Mouse (Mus musculus): ENCODE data around the gene Ush1c. TPM values are rescaled to one million over a fixed set of nuclear protein-coding genes. Genes with fewer than 3 reads are reported as not detected.
"Not testable (repeated sequence)": the region's sequence is repeated elsewhere in the genome, so short reads cannot be mapped to it uniquely, and the experiment has no call there.

Ush1c gene
- total RNA-seq, 2 experiments from 2014 or later = 4.5 to 4.8 TPM

GRCm38 (mm10) chr7:46204775-46205174, 33.5 kb downstream of the Ush1c start:
- DNase-seq = no peak

- DNase-seq = peak in 1 of 2 experiments; percentile 58
Measured at GRCm38 (mm10) chr7:46204046-46204471, 34.2 kb downstream of the Ush1c start.

DNA sequence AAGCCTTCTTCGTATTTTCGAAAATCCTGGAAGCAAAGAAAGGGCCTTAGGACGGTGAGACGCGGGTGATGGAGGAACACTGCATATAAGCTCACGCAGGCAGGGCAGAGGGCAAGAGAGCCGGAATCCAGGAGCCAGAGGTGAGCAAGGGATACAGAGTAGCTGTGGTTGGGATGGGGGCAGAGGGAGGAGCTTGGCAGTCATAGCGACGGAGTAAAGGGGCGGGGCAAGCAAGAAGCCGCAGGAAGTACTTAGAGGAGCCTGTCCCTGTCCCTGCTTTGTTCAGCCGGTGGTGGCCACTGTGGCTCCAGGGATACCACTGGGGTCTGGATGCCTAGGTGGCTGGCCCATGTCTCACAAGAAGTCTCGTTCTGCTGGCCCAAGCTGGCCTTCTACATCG, 36.7 kb downstream of the Ush1c start:
- no peak for DNase-seq

- DNase-seq = no peak
Measured at GRCm38 (mm10) chr7:46200021-46200420, 38.3 kb downstream of the Ush1c start.

DNA sequence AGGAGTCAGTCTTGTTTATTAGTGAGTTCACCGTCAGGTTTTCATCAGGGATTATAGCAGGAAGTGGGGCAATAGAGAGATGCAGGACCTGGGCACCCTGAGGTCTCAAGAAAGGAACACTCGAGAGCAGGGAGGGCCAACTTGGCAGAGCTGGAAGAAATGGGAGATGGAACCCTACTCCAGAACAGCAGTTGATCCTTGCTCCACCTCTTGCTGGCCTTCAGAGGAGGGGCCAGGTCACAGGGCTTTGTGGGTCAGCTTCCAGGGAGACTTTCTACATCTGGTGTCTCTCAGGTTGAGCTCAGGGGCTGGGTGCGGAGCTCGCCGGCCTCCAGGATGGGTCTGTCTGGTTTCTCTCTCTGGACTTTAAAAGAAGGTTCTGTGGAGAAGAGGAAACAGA, 42.9 kb downstream of the Ush1c start:
- DNase-seq = no peak

- DNase-seq = no peak
Measured at GRCm38 (mm10) chr7:46184232-46184631, 54.1 kb downstream of the Ush1c start.

- DNase-seq = peak; percentile 28 to 53
Measured at GRCm38 (mm10) chr7:46181590-46181989, 56.7 kb downstream of the Ush1c start.

GRCm38 (mm10) chr7:46179431-46180275, 58.6 kb downstream of the Ush1c start, which contains the start of gene Abcc8:
Abcc8 (minus strand) TSS chr7:46180033.
- DNase-seq = peak in 1 of 2 experiments; percentile 23

GRCm38 (mm10) chr7:46168980-46169379, 69.3 kb downstream of the Ush1c start:
- not testable (repeated sequence) for DNase-seq

DNA sequence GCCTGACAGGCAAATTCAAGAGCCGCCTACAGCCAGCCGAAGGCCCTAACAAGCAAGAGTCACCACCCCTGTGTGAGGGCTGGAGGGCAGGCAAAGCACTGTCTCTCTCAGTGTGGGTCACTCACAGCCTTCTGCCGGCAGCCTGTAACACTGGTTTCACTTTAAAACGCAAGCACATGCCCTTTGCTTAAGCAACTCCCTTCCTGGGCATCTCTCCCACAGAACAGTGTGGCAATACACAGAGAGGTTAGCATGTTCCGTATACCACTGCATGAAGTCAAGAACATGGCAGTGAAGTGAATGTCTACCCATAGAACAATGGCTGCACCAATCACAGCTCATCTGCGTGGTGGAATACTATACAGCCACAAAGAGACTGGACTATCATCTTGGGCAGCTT, 69.9 kb downstream of the Ush1c start:
- DNase-seq = no peak

DNA sequence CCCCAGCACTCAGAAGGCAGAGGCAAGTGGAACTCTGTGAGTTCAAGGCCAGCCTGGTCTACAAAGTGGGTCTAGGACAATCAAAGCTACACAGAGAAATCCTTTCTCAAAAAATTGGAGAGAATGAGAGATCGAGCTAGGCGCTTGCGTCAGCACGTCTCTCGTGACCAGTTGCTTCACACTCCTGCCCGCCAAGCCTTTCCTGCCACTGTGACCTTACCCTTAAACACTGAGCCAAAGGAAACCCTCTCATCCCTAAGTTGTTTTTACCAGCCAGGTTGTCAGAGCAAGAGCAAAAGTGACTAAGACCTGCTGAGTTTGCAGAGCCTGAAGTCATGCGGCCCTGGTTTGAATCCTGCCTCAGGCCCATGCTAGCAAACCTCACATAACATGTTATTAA, 70.4 kb downstream of the Ush1c start:
- DNase-seq = no peak

DNA sequence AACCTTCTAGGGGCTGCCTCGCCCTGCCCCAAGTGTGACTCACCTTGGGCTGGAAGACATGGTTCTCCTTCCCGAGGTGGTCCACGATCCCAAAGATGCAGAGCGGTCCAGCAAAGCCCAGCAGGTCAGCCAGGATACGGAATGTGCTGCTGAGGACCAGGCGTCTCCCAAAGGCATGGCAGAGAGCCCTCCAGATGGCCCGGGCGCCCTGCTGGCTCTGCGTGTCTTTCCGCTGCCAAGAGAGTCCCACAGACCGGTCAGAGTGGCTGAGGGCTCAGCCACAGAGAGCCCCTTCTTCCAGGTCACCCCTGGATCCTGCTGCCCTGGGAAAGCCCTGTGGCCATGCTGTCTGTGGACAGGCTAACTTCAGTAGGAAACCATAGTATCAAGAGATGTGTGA, 72.4 kb downstream of the Ush1c start:
- DNase-seq = no peak

- no peak for DNase-seq
Measured at GRCm38 (mm10) chr7:46162731-46163130, 75.6 kb downstream of the Ush1c start.

- peak; percentile 82 to 87 for DNase-seq
Measured at GRCm38 (mm10) chr7:46162132-46162727, 76.1 kb downstream of the Ush1c start.

DNA sequence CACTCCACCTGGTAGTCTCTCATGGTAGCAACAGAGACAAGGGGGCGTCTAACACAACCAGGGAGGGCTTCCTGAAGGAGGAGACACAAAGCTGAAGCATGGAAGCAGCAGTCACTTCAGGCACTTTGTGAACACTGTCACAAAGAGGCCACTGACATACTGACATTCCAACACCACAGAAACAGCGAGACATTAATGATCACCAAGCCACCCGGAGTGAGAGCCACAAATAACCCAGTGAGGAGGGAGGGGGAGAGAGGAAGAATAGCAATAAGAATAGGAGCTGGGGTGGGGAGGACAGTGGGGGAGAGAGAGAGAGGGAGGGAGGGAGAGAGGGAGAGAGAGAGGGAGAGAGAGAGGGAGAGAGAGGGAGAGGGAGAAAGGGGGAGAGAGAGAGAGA, 76.7 kb downstream of the Ush1c start:
- DNase-seq = peak; percentile 32 to 49

- no peak for DNase-seq
Measured at GRCm38 (mm10) chr7:46157746-46158145, 80.6 kb downstream of the Ush1c start.

GRCm38 (mm10) chr7:46154498-46155488, 83.5 kb downstream of the Ush1c start:
- no peak for DNase-seq

- DNase-seq = peak; percentile 32 to 45
Measured at GRCm38 (mm10) chr7:46152819-46153351, 85.4 kb downstream of the Ush1c start.

- DNase-seq = no peak
Measured at GRCm38 (mm10) chr7:46147417-46147816, 90.9 kb downstream of the Ush1c start.

DNA sequence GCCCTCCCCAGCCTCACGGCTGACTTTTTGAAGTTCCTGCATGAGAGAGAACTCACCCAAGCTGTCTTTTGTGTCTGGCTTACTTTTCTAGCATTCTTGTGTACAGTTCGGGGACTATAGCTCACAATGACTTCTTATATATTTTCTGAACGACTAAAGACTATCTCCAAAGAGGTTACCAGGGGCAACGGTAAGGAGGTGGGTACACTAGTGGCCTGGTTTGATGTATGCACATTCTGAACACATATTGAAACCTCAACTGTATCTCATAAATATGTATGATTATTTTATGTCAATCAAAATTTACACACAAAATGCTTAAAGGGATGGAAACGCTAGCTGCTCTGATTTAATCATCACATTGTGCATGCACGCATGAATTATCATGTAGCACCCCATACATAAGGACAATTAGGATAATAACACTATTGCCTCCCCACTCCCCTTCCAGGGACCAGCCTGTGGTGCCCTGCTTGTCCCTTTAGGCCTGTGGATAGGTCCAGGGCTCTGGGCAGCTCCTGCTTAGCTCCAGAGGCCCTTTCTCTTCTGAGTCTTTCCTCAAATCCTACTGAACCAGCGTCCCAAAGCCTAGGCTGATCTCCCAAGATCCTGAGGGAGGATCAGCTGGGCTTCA, 91.5 kb downstream of the Ush1c start:
- no peak for DNase-seq
